Mouse (Mus musculus) intestine, postnatal 0 days (tissue): ENCODE data around the gene Klhdc4. TPM values are rescaled to one million over a fixed set of nuclear protein-coding genes. Genes with fewer than 3 reads are reported as not detected.

Source experiments
- ATAC-seq: fragments of 200-750 bp; cut with Nextera tagmentation; 2 replicates; pipeline ENCODE4 v1.8.0; 2017; ENCODE audit warnings: mild to moderate bottlenecking, moderate TSS enrichment, moderate library complexity
- H3K27ac ChIP-seq: fragments of 300-500 bp; sonication (generic); 2 replicates; pipeline ENCODE4 v1.5.1; 2014; ENCODE audit warnings: mild to moderate bottlenecking, low read depth, low read length, moderate library complexity
- H3K27me3 ChIP-seq: fragments of 300-500 bp; sonication (generic); replicated peaks from 2 replicates; pipeline ENCODE4 v1.6.1; 2014; ENCODE audit warnings: low read length, mixed read lengths; ENCODE audit not compliant: control insufficient read depth, insufficient read depth
- H3K36me3 ChIP-seq: fragments of 300-500 bp; sonication (generic); 2 replicates; pipeline ENCODE4 v1.6.1; 2014; ENCODE audit warnings: mild to moderate bottlenecking, moderate library complexity; ENCODE audit not compliant: control insufficient read depth, insufficient read depth
- H3K4me1 ChIP-seq: fragments of 300-500 bp; sonication (generic); replicated peaks from 2 replicates; pipeline ENCODE4 v1.6.1; 2014; ENCODE audit warnings: antibody characterized with exemption, low read length, mixed read lengths; ENCODE audit not compliant: control insufficient read depth, insufficient read depth
- H3K4me2 ChIP-seq: fragments of 300-500 bp; sonication (generic); replicated peaks from 2 replicates; pipeline ENCODE4 v1.6.1; 2014; ENCODE audit warnings: low read depth, mild to moderate bottlenecking, moderate library complexity
- H3K4me3 ChIP-seq: fragments of 300-500 bp; sonication (generic); 2 replicates; pipeline ENCODE4 v1.5.1; 2014; ENCODE audit warnings: low read depth, low read length
- H3K9ac ChIP-seq: fragments of 300-500 bp; sonication (generic); 2 replicates; pipeline ENCODE4 v1.6.1; 2014; ENCODE audit warnings: mild to moderate bottlenecking, low read depth, low read length
- H3K9me3 ChIP-seq: fragments of 300-500 bp; sonication (generic); 2 replicates; pipeline ENCODE4 v1.6.1; 2016; ENCODE audit warnings: mixed run types; ENCODE audit not compliant: control insufficient read depth
- CTCF ChIP-seq: sonication (generic); IDR thresholded peaks from 2 replicates; pipeline ENCODE4 v1.5.1; 2016; ENCODE audit warnings: low read depth, mild to moderate bottlenecking, control low read depth, antibody characterized with exemption, moderate library complexity
- WGBS: fragments of 180-500 bp; shearing (Covaris S2); extraction: QIAGEN DNeasy Blood & Tissue Kit; methylation state at CpG from one replicate; pipeline ENCODE4 v1.1.7; 2014; 5-methylcytosine and 5-hydroxymethylcytosine counted together
- polyA plus RNA-seq: library from polyadenylated mRNA; unstranded; fragments of >200 nt; fragmentation: Nextera tagmentation; extraction: Ambion mirVana; gene quantifications from 2 replicates; pipeline ENCODE4 v1.2.1, GENCODE M21; 2015

Gene Klhdc4
- polyA plus RNA-seq, 1 experiment from 2014 or later = 12.1 TPM

DNA sequence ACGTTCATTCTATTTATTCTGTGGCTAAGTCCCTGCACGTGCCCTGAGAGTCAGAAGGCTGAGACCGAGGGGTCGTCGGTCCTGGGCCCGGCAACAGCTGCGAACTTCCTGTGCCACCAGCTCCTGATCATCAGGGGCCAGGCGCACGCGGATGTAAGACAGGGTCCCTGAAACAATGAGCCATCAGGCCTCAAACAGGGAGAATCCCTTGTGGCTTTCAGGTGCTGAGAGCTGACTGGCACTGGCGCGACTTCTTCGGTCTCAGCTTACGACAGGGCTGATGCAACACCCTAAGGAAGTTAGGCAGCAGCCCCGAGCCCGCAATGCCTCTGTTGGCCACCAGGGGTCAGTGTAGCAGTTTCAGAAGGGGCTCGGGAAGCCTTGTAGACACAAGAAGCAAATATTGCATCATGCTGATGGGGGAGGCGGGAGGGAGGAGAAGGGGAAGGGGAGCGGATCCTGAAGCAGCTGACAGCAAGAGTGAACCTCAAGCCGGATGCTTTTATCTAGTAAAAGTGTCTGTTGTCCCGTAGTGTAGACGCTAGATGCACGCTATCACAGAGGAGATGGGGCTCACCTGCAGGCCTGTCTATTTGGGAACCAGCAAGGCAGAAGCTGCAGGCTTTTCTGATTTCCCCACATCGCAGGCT is 21.6 kb upstream of the Klhdc4 start:
- H3K4me3 ChIP-seq = no peak overlapping the region
- H3K9ac ChIP-seq = peak overlapping the region; percentile 60
- H3K27me3 ChIP-seq = no peaks in the 10 kb centered on the region
- ATAC-seq = peak; percentile 76
- peak overlapping the region; percentile 61 for H3K4me2 ChIP-seq
- no peaks in the 10 kb centered on the region for H3K36me3 ChIP-seq
- H3K9me3 ChIP-seq = no peaks in the 10 kb centered on the region
- no peak overlapping the region for H3K27ac ChIP-seq
- 5% methylated on average over 24 of the region's 24 CpGs for WGBS
- no peaks in the 10 kb centered on the region; the same call in 1 of the 2 replicates for H3K4me1 ChIP-seq
- peak; percentile 99 for TF ChIP-seq CTCF

DNA sequence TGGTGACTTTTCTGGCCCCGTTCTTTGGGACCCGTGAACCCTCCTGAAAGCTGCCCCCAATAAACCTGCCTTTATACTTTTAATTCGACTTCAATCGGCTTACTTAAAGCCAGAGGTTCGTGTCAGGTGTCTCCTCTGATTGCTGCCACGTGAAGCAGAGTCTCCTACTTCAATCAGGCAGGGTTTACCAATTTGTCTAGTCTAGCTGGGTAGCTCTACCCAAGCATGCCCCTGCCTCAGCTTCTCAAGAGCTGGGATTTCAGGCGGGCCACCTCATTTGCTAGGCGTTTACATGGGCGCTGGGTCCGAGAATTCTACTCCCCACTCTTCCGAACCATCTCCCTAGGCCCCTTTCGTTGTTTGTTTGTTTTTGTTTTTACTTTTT is 21.1 kb upstream of the Klhdc4 start:
- no peaks in the 10 kb centered on the region; the same call in 1 of the 2 replicates for H3K4me1 ChIP-seq
- ATAC-seq = no peak
- no peaks in the 10 kb centered on the region for H3K9me3 ChIP-seq
- peak overlapping the region; percentile 61 for H3K4me2 ChIP-seq
- no peaks in the 10 kb centered on the region for H3K36me3 ChIP-seq
- TF ChIP-seq CTCF = no peak
- H3K27ac ChIP-seq = no peak overlapping the region
- H3K27me3 ChIP-seq = no peaks in the 10 kb centered on the region
- WGBS = 45% methylated on average over 12 of the region's 12 CpGs
- H3K9ac ChIP-seq = peak overlapping the region; percentile 60; the same call in 1 of the 2 replicates
- no peak overlapping the region for H3K4me3 ChIP-seq

- no peaks in the 10 kb centered on the region for H3K9me3 ChIP-seq
- H3K4me2 ChIP-seq = no peak overlapping the region
- no peaks in the 10 kb centered on the region; the same call in 1 of the 2 replicates for H3K4me1 ChIP-seq
- TF ChIP-seq CTCF = peak; percentile 93
- no peak overlapping the region for H3K9ac ChIP-seq
- no peaks in the 10 kb centered on the region for H3K36me3 ChIP-seq
- no peak for ATAC-seq
- no peak overlapping the region for H3K27ac ChIP-seq
- H3K4me3 ChIP-seq = no peak overlapping the region
- WGBS = 16% methylated on average over 6 of the region's 6 CpGs
- no peaks in the 10 kb centered on the region for H3K27me3 ChIP-seq
These were observed 20.6 kb upstream of the Klhdc4 start for GRCm38 (mm10) chr8:121850018-121850417.

- H3K9me3 ChIP-seq = no peaks in the 10 kb centered on the region
- no peaks in the 10 kb centered on the region; the same call in 1 of the 2 replicates for H3K4me1 ChIP-seq
- no peaks in the 10 kb centered on the region for H3K27me3 ChIP-seq
- no peak overlapping the region for H3K4me2 ChIP-seq
- H3K36me3 ChIP-seq = no peaks in the 10 kb centered on the region
- no peak overlapping the region for H3K4me3 ChIP-seq
- H3K9ac ChIP-seq = no peak overlapping the region
- TF ChIP-seq CTCF = no peak
- no peak for ATAC-seq
- no peak overlapping the region for H3K27ac ChIP-seq
- WGBS = 62% methylated on average over 9 of the region's 9 CpGs
These were observed 19.9 kb upstream of the Klhdc4 start for GRCm38 (mm10) chr8:121849303-121849702.

DNA sequence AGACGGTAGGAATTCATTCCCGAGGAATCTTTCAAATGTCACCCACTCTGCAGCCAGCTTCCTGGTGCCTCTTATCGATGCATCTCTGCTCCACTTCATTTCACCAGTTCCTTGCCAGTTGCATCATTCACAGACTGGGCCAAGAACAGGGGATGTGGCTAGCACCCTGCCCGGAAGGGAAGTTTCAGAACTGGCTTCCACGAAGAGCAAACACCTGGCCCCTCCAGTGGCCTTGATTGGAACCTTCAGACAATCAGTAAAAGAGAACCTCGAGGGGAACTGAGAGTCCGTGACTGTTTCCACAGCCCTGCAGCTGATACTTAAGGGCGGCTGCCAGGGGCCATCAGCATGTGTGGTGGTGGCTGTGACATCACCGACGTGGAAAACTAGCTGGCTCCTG is 19.1 kb upstream of the Klhdc4 start:
- H3K4me2 ChIP-seq = no peak overlapping the region
- ATAC-seq = no peak
- H3K4me3 ChIP-seq = no peak overlapping the region
- H3K9ac ChIP-seq = no peak overlapping the region
- no peaks in the 10 kb centered on the region; the same call in 1 of the 2 replicates for H3K4me1 ChIP-seq
- no peaks in the 10 kb centered on the region for H3K9me3 ChIP-seq
- no peak for TF ChIP-seq CTCF
- H3K36me3 ChIP-seq = no peaks in the 10 kb centered on the region
- H3K27me3 ChIP-seq = no peaks in the 10 kb centered on the region
- H3K27ac ChIP-seq = no peak overlapping the region
- WGBS = 56% methylated on average over 10 of the region's 10 CpGs

DNA sequence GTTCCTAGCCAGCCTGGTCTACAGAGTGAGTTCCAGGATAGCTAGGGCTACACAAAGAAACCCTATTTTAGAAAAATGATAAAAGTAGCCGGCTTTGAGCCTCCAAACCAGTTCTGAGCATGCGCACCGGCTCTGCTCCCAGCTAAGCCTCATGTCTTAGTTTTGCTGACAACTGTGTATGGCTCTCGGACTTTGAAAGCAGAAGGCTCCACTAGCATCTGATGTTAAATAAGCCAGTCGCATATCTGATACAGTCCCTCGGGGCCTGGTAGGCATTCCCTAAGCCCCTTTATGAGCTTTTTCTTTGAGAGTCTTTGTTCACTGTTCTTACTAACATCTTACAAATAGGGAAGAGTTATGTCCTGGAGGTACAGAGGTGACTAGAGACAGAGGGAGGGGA is 18.6 kb upstream of the Klhdc4 start:
- H3K9ac ChIP-seq = no peak overlapping the region
- no peak overlapping the region for H3K4me2 ChIP-seq
- H3K27ac ChIP-seq = no peak overlapping the region
- H3K27me3 ChIP-seq = no peaks in the 10 kb centered on the region
- no peaks in the 10 kb centered on the region for H3K9me3 ChIP-seq
- no peak for ATAC-seq
- H3K4me1 ChIP-seq = no peaks in the 10 kb centered on the region; the same call in 1 of the 2 replicates
- no peak overlapping the region for H3K4me3 ChIP-seq
- no peak for TF ChIP-seq CTCF
- 67% methylated on average over 6 of the region's 6 CpGs for whole genome bisulfite sequencing
- no peaks in the 10 kb centered on the region for H3K36me3 ChIP-seq
